Mouse (Mus musculus) CH12.LX (cell line): ENCODE measurements around the gene Ptger3. TPM values are rescaled to one million over a fixed set of nuclear protein-coding genes. Genes with fewer than 3 reads are reported as not detected.
A peak's percentile ranks its signal among the peaks of the same experiment; 100 is the strongest.

Source experiments
- DNase-seq: peaks from one replicate; pipeline ENCODE4 v3.0.0-alpha.2; 2013; ENCODE audit errors: extremely low read depth
- H3K27ac ChIP-seq: 2 replicates; pipeline ENCODE4 v1.5.1; 2012; ENCODE audit warnings: low read depth, mild to moderate bottlenecking, control low read depth, moderate library complexity; ENCODE audit not compliant: insufficient read depth
- H3K27me3 ChIP-seq: replicated peaks from 2 replicates; pipeline ENCODE3; 2012; ENCODE audit warnings: inconsistent platforms
- H3K36me3 ChIP-seq, 2 experiments: replicated peaks in 1 of 2; 2 replicates each; pipeline versions ENCODE3 to v1.6.1; 2012; ENCODE audit warnings: inconsistent platforms in 1 of 2, low read length in 1 of 2, mild to moderate bottlenecking in 1 of 2, mixed read lengths in 1 of 2, moderate library complexity in 1 of 2; ENCODE audit not compliant: control insufficient read depth in 1 of 2, insufficient read depth in 1 of 2
- H3K4me1 ChIP-seq, 2 experiments: 2 replicates each; pipeline ENCODE4 v1.6.1; 2012; ENCODE audit warnings: inconsistent platforms in 1 of 2, moderate library complexity in 1 of 2; ENCODE audit not compliant: insufficient read depth in 2 of 2, control insufficient read depth in 1 of 2
- H3K4me2 ChIP-seq: 2 replicates; pipeline ENCODE4 v1.6.1; 2012; ENCODE audit warnings: low read depth, mild to moderate bottlenecking, control low read depth; ENCODE audit not compliant: poor library complexity, insufficient read depth, severe bottlenecking
- H3K4me3 ChIP-seq, 3 experiments: fragments of 150-350 bp in 1 of 3; sonication (generic) in 1 of 3; replicated peaks in 1 of 3; 2 replicates each; pipeline versions ENCODE3 to v1.5.1; 2011 to 2012; ENCODE audit warnings: low read depth in 2 of 3, low read length in 2 of 3, mild to moderate bottlenecking in 2 of 3, moderate library complexity in 2 of 3, control low read depth in 1 of 3, improper control_type of control experiment in 1 of 3, inconsistent platforms in 1 of 3, mixed read lengths in 1 of 3; ENCODE audit not compliant: poor library complexity in 1 of 3
- H3K79me2 ChIP-seq: replicated peaks from 2 replicates; pipeline ENCODE4 v1.6.1; 2012; ENCODE audit warnings: mild to moderate bottlenecking, moderate library complexity; ENCODE audit not compliant: control insufficient read depth, poor library complexity, insufficient read depth, severe bottlenecking; ENCODE audit errors: extremely low read depth
- H3K9ac ChIP-seq: 2 replicates; pipeline ENCODE4 v1.6.1; 2012; ENCODE audit warnings: low read depth, mild to moderate bottlenecking, control low read depth, moderate library complexity; ENCODE audit not compliant: insufficient read depth
- H3K9me3 ChIP-seq: replicated peaks from 2 replicates; pipeline ENCODE3; 2012; ENCODE audit warnings: low read length, inconsistent platforms, mixed read lengths
- BHLHE40 ChIP-seq: IDR thresholded peaks from 2 replicates; pipeline ENCODE4 v1.6.1; 2011; ENCODE audit warnings: mild to moderate bottlenecking, low read depth, low read length, improper control_type of control experiment
- EP300 ChIP-seq: IDR thresholded peaks from 2 replicates; pipeline ENCODE4 v1.6.1; 2011; ENCODE audit warnings: low read length, improper control_type of control experiment
- GABPA ChIP-seq: IDR thresholded peaks from 2 replicates; pipeline ENCODE4 v1.6.1; 2012; ENCODE audit warnings: low read depth, low read length, improper control_type of control experiment, inconsistent platforms; ENCODE audit not compliant: insufficient replicate concordance
- JUN ChIP-seq: IDR thresholded peaks from 2 replicates; pipeline ENCODE4 v1.6.1; 2011; ENCODE audit warnings: low read depth, mild to moderate bottlenecking, low read length, improper control_type of control experiment, moderate library complexity; ENCODE audit not compliant: insufficient read depth
- JUND ChIP-seq: conservative IDR thresholded peaks from 2 replicates; pipeline ENCODE4 v1.6.1; 2011; ENCODE audit warnings: low read depth, low read length, improper control_type of control experiment
- KAT2A ChIP-seq: IDR thresholded peaks from 2 replicates; pipeline ENCODE4 v1.6.1; 2012; ENCODE audit warnings: low read length, improper control_type of control experiment, inconsistent platforms; ENCODE audit not compliant: insufficient replicate concordance
- MAX ChIP-seq: IDR thresholded peaks from 2 replicates; pipeline ENCODE4 v1.6.1; 2011; ENCODE audit warnings: low read length, improper control_type of control experiment
- MXI1 ChIP-seq: IDR thresholded peaks from 2 replicates; pipeline ENCODE4 v1.6.1; 2011; ENCODE audit warnings: mild to moderate bottlenecking, low read depth, low read length, improper control_type of control experiment
- MYC ChIP-seq: IDR thresholded peaks from 2 replicates; pipeline ENCODE4 v1.6.1; 2011; ENCODE audit warnings: low read depth, mild to moderate bottlenecking, improper control_type of control experiment, low read length
- NELFE ChIP-seq: IDR thresholded peaks from 2 replicates; pipeline ENCODE4 v1.6.1; 2011; ENCODE audit warnings: low read depth, low read length, improper control_type of control experiment
- POLR2A ChIP-seq: IDR thresholded peaks from 2 replicates; pipeline ENCODE4 v1.6.1; 2011; ENCODE audit warnings: low read depth, mild to moderate bottlenecking, improper control_type of control experiment, low read length
- RCOR1 ChIP-seq: conservative IDR thresholded peaks from 2 replicates; pipeline ENCODE4 v1.6.1; 2012; ENCODE audit warnings: low read depth, mild to moderate bottlenecking, inconsistent platforms, low read length, improper control_type of control experiment
- SMC3 ChIP-seq: IDR thresholded peaks from 2 replicates; pipeline ENCODE4 v1.6.1; 2011; ENCODE audit warnings: low read depth, low read length, improper control_type of control experiment
- TBP ChIP-seq: conservative IDR thresholded peaks from 2 replicates; pipeline ENCODE4 v1.6.1; 2011; ENCODE audit warnings: low read depth, low read length, improper control_type of control experiment
- TCF12 ChIP-seq: IDR thresholded peaks from 2 replicates; pipeline ENCODE4 v1.6.1; 2014; ENCODE audit warnings: low read depth, mild to moderate bottlenecking, inconsistent platforms, low read length, improper control_type of control experiment
- UBTF ChIP-seq: IDR thresholded peaks from 2 replicates; pipeline ENCODE4 v1.6.1; 2012; ENCODE audit warnings: low read depth, mild to moderate bottlenecking, inconsistent platforms, low read length, improper control_type of control experiment, moderate library complexity
- USF1 ChIP-seq: IDR thresholded peaks from 2 replicates; pipeline ENCODE4 v1.6.1; 2014; ENCODE audit warnings: low read depth, mild to moderate bottlenecking, inconsistent platforms, low read length, improper control_type of control experiment
- USF2 ChIP-seq: conservative IDR thresholded peaks from 2 replicates; pipeline ENCODE4 v1.6.1; 2011; ENCODE audit warnings: low read depth, low read length, improper control_type of control experiment
- ZC3H11A ChIP-seq: IDR thresholded peaks from 2 replicates; pipeline ENCODE4 v1.6.1; 2012; ENCODE audit warnings: low read depth, mild to moderate bottlenecking, inconsistent platforms, low read length, improper control_type of control experiment
- ZMIZ1 ChIP-seq: IDR thresholded peaks from 2 replicates; pipeline ENCODE4 v1.6.1; 2012; ENCODE audit warnings: low read depth, mild to moderate bottlenecking, inconsistent platforms, low read length, improper control_type of control experiment
- ZNF384 ChIP-seq: IDR thresholded peaks from 2 replicates; pipeline ENCODE4 v1.6.1; 2012; ENCODE audit warnings: low read depth, low read length, improper control_type of control experiment, inconsistent platforms
- dilution Hi-C: fragments of 300-500 bp; cut with MboI; formaldehyde crosslinking; loops from 2 replicates; pipeline ENCODE4 v1.14.3; 2020; ENCODE audit warnings: low sequenced_read_pairs; ENCODE audit not compliant: extremely low pct_unique_long_range_greater_than_20kb, extremely low pct_ligation_motif_present
- in situ Hi-C: fragments of 300-500 bp; cut with MboI; formaldehyde crosslinking; loops from 3 replicates; pipeline ENCODE4 v1.14.3; 2019; ENCODE audit warnings: low sequenced_read_pairs, low pct_ligation_motif_present, low pct_unique_long_range_greater_than_20kb, mixed read lengths
- polyA plus RNA-seq: library from polyadenylated mRNA; unstranded; fragments of >175 nt; gene quantifications from 2 replicates; pipeline ENCODE4 v1.2.1, GENCODE M21; 2012; ENCODE audit warnings: low read depth; ENCODE audit not compliant: insufficient read length
- total RNA-seq, 2 experiments: library from RNA; depleted of rRNA; stranded (reverse); fragments of 300-350 nt in 1 of 2; fragments of >200 nt in 1 of 2; gene quantifications; 2 replicates each; pipeline ENCODE4 v1.2.3; 2012 to 2014

Gene Ptger3
- total and polyA plus RNA-seq, 3 experiments, result 0.06 TPM; not detected in 2

- TF ChIP-seq BHLHE40 (no peak), MAX (no peak), MXI1 (no peak), UBTF (no peak), RCOR1 (no peak), USF1 (no peak), KAT2A (no peak), USF2 (no peak), GABPA (no peak), MYC (peak; percentile 59; the same call in 1 of the 2 replicates), ZC3H11A (peak; percentile 98), ZNF384 (peak; percentile 86), TBP (no peak), TCF12 (no peak), ZMIZ1 (no peak), JUN (no peak)
- TF ChIP-seq, all 38 proteins: peak for 8
Observed at GRCm38 (mm10) chr3:157565196-157565595, 1.5 kb upstream of the Ptger3 start (continued).

- peaks cover 0 to 11% of the 10 kb centered on the region in 2 experiments; a peak in 2 of 4 replicates for H3K4me1 ChIP-seq
Observed at GRCm38 (mm10) chr3:157567566-157568132, 957 bp downstream of the Ptger3 start.

GRCm38 (mm10) chr3:157572011-157572410 is 5.3 kb downstream of the Ptger3 start:
- Histone ChIP-seq H3K36me3 (no peaks in the 10 kb centered on the region), H3K27me3 (no peaks in the 10 kb centered on the region), H3K4me1 (peaks cover 0 to 25% of the 10 kb centered on the region in 2 experiments; a peak in 2 of 4 replicates), H3K9me3 (peaks cover 4% of the 10 kb centered on the region), H3K27ac (no peak overlapping the region), H3K79me2 (no peaks in the 10 kb centered on the region), H3K9ac (peak overlapping the region; percentile 3; the same call in 1 of the 2 replicates), H3K4me2 (peak overlapping the region; percentile 39)
- in situ Hi-C loops, result loop anchor here (10.0 to 25.0 kb wide), 2 partner anchors 53 to 315 kb away; no protein-coding TSS in a partner anchor
- DNase-seq, result peak; percentile 42
- TF ChIP-seq MXI1 (no peak), EP300 (peak; percentile 33; the same call in 1 of the 2 replicates), BHLHE40 (peak; percentile 38; the same call in 1 of the 2 replicates)
- TF ChIP-seq, all 38 proteins: peak for 2
- no peak overlapping the region for H3K4me3 ChIP-seq
- dilution Hi-C loops, result no loop called here

More at GRCm38 (mm10) chr3:157567566-157568132, 957 bp downstream of the Ptger3 start:
- no peaks in the 10 kb centered on the region for H3K36me3 ChIP-seq
- dilution Hi-C loops, result no loop called here
- no peak overlapping the region for H3K9ac ChIP-seq
- no peak overlapping the region for H3K4me3 ChIP-seq
- in situ Hi-C loops, result loop anchor here (5.0 to 25.0 kb wide), 2 partner anchors 150 to 320 kb away; no protein-coding TSS in a partner anchor
- no peaks in the 10 kb centered on the region for H3K79me2 ChIP-seq
- TF ChIP-seq SMC3 (no peak), NELFE (no peak), ZMIZ1 (no peak), POLR2A (no peak), JUND (no peak), UBTF (no peak)
- no peak overlapping the region for H3K27ac ChIP-seq
- peaks cover 7% of the 10 kb centered on the region for H3K9me3 ChIP-seq
- no peak for DNase-seq
- H3K27me3 ChIP-seq, result no peaks in the 10 kb centered on the region
- no peak overlapping the region for H3K4me2 ChIP-seq
